Mouse (Mus musculus) MEL (cell line): ENCODE results near the gene Lmnb2. TPM values are rescaled to one million over a fixed set of nuclear protein-coding genes. Genes with fewer than 3 reads are reported as not detected.
A peak's percentile ranks its signal among the peaks of the same experiment; 100 is the strongest.

Experiments used
- DNase-seq: peaks from one replicate; pipeline ENCODE4 v3.0.0; 2011; ENCODE audit warnings: low read depth, low spot score
- H3K27ac ChIP-seq: 2 replicates; pipeline ENCODE4 v1.5.1; 2012; ENCODE audit warnings: low read depth, mild to moderate bottlenecking, control low read depth, low read length, moderate library complexity; ENCODE audit not compliant: control insufficient read depth
- H3K27me3 ChIP-seq, 2 experiments: fragments of 150-350 bp in 1 of 2; sonication (generic) in 1 of 2; 2 replicates each; pipeline ENCODE4 v1.6.1; 2012; ENCODE audit warnings: low read length in 2 of 2, mild to moderate bottlenecking in 2 of 2, improper control_type of control experiment in 1 of 2, moderate library complexity in 1 of 2; ENCODE audit not compliant: insufficient read depth in 2 of 2, control insufficient read depth in 1 of 2
- H3K36me3 ChIP-seq, 2 experiments: 2 replicates each; pipeline ENCODE4 v1.6.1; 2012 to 2014; ENCODE audit warnings: low read length in 2 of 2, improper control_type of control experiment in 1 of 2, inconsistent platforms in 1 of 2, mild to moderate bottlenecking in 1 of 2; ENCODE audit not compliant: insufficient read depth in 2 of 2, control insufficient read depth in 1 of 2
- H3K4me1 ChIP-seq, 2 experiments: fragments of 150-350 bp in 1 of 2; sonication (generic) in 1 of 2; 2 replicates each; pipeline ENCODE4 v1.6.1; 2012; ENCODE audit warnings: low read length in 2 of 2, improper control_type of control experiment in 1 of 2, mild to moderate bottlenecking in 1 of 2; ENCODE audit not compliant: insufficient read depth in 2 of 2, control insufficient read depth in 1 of 2
- H3K4me3 ChIP-seq, 2 experiments: fragments of 150-350 bp in 1 of 2; sonication (generic) in 1 of 2; 2 replicates each; pipeline ENCODE4 v1.5.1; 2012; ENCODE audit warnings: low read depth in 2 of 2, low read length in 2 of 2, mild to moderate bottlenecking in 2 of 2, moderate library complexity in 2 of 2, control low read depth in 1 of 2, improper control_type of control experiment in 1 of 2; ENCODE audit not compliant: control insufficient read depth in 1 of 2, insufficient read depth in 1 of 2
- H3K79me2 ChIP-seq: 2 replicates; pipeline ENCODE4 v1.6.1; 2012; ENCODE audit warnings: mild to moderate bottlenecking, low read length, moderate library complexity; ENCODE audit not compliant: control insufficient read depth, poor library complexity, insufficient read depth
- H3K9ac ChIP-seq: 2 replicates; pipeline ENCODE4 v1.6.1; 2012; ENCODE audit warnings: low read depth, mild to moderate bottlenecking, control low read depth, low read length, moderate library complexity; ENCODE audit not compliant: control insufficient read depth, poor library complexity, severe bottlenecking
- H3K9me3 ChIP-seq: fragments of 150-350 bp; sonication (generic); replicated peaks from 2 replicates; pipeline ENCODE4 v1.6.1; 2012; ENCODE audit warnings: mild to moderate bottlenecking, low read length, improper control_type of control experiment, moderate library complexity; ENCODE audit not compliant: insufficient read depth
- BHLHE40 ChIP-seq: IDR thresholded peaks from 2 replicates; pipeline ENCODE4 v1.6.1; 2012; ENCODE audit warnings: low read depth, mild to moderate bottlenecking, inconsistent platforms, low read length, improper control_type of control experiment, borderline replicate concordance
- CHD1 ChIP-seq: IDR thresholded peaks from 2 replicates; pipeline ENCODE4 v1.6.1; 2012; ENCODE audit warnings: low read depth, mild to moderate bottlenecking, inconsistent platforms, low read length, improper control_type of control experiment
- CHD2 ChIP-seq: IDR thresholded peaks from 2 replicates; pipeline ENCODE4 v1.6.1; 2011; ENCODE audit warnings: low read length, improper control_type of control experiment
- CTCF ChIP-seq, 3 experiments: IDR thresholded peaks in 2 of 3; conservative IDR thresholded peaks in 1 of 3; 2 replicates each; pipeline ENCODE4 v1.5.1; 2011 to 2012; ENCODE audit warnings: low read length in 3 of 3, low read depth in 2 of 3, mild to moderate bottlenecking in 2 of 3, improper control_type of control experiment in 1 of 3, inconsistent platforms in 1 of 3, mixed read lengths in 1 of 3, moderate library complexity in 1 of 3; ENCODE audit not compliant: control insufficient read depth in 1 of 3, insufficient read depth in 1 of 3, poor library complexity in 1 of 3, severe bottlenecking in 1 of 3
- ELF1 ChIP-seq: IDR thresholded peaks from 2 replicates; pipeline ENCODE4 v1.6.1; 2014; ENCODE audit warnings: low read depth, mild to moderate bottlenecking, inconsistent platforms, low read length, improper control_type of control experiment, moderate library complexity
- EP300 ChIP-seq, 2 experiments: IDR thresholded peaks; 2 replicates each; pipeline ENCODE4 v1.6.1; 2011; ENCODE audit warnings: improper control_type of control experiment in 2 of 2, low read length in 2 of 2, low read depth in 1 of 2, mild to moderate bottlenecking in 1 of 2
- ETS1 ChIP-seq: IDR thresholded peaks from 2 replicates; pipeline ENCODE4 v1.6.1; 2012; ENCODE audit warnings: low read depth, mild to moderate bottlenecking, inconsistent platforms, low read length, improper control_type of control experiment, moderate library complexity
- GABPA ChIP-seq: IDR thresholded peaks from 2 replicates; pipeline ENCODE4 v1.6.1; 2012; ENCODE audit warnings: low read depth, mild to moderate bottlenecking, inconsistent platforms, low read length, improper control_type of control experiment, moderate library complexity
- GATA1 ChIP-seq: IDR thresholded peaks from 2 replicates; pipeline ENCODE4 v1.6.1; 2011; ENCODE audit warnings: low read depth, low read length, improper control_type of control experiment
- JUND ChIP-seq: IDR thresholded peaks from 2 replicates; pipeline ENCODE4 v1.6.1; 2011; ENCODE audit warnings: low read depth, mild to moderate bottlenecking, improper control_type of control experiment, low read length
- MAFK ChIP-seq: IDR thresholded peaks from 2 replicates; pipeline ENCODE4 v1.6.1; 2011; ENCODE audit warnings: low read depth, mild to moderate bottlenecking, low read length, improper control_type of control experiment, borderline replicate concordance
- MAX ChIP-seq: IDR thresholded peaks from 2 replicates; pipeline ENCODE4 v1.6.1; 2011; ENCODE audit warnings: low read length, improper control_type of control experiment
- MAZ ChIP-seq: IDR thresholded peaks from 2 replicates; pipeline ENCODE4 v1.6.1; 2012; ENCODE audit warnings: low read depth, mild to moderate bottlenecking, inconsistent platforms, low read length, improper control_type of control experiment
- MYB ChIP-seq: IDR thresholded peaks from 2 replicates; pipeline ENCODE4 v1.6.1; 2011; ENCODE audit warnings: mild to moderate bottlenecking, low read depth, low read length, improper control_type of control experiment
- NELFE ChIP-seq: IDR thresholded peaks from 2 replicates; pipeline ENCODE4 v1.6.1; 2011; ENCODE audit warnings: low read depth, low read length, improper control_type of control experiment
- NRF1 ChIP-seq: IDR thresholded peaks from 2 replicates; pipeline ENCODE4 v1.6.1; 2014; ENCODE audit warnings: low read depth, mild to moderate bottlenecking, inconsistent platforms, low read length, improper control_type of control experiment, moderate library complexity; ENCODE audit not compliant: poor library complexity, insufficient read depth, severe bottlenecking
- POLR2AphosphoS5 ChIP-seq: IDR thresholded peaks from 2 replicates; pipeline ENCODE4 v1.6.1; 2012; ENCODE audit warnings: low read depth, borderline replicate concordance, mild to moderate bottlenecking, inconsistent platforms, low read length, moderate library complexity, mixed read lengths
- RAD21 ChIP-seq: IDR thresholded peaks from 2 replicates; pipeline ENCODE4 v1.6.1; 2011; ENCODE audit warnings: mild to moderate bottlenecking, low read depth, low read length, improper control_type of control experiment
- RCOR1 ChIP-seq: IDR thresholded peaks from 2 replicates; pipeline ENCODE4 v1.6.1; 2012; ENCODE audit warnings: low read depth, mild to moderate bottlenecking, inconsistent platforms, low read length, improper control_type of control experiment
- SIN3A ChIP-seq: IDR thresholded peaks from 2 replicates; pipeline ENCODE4 v1.6.1; 2012; ENCODE audit warnings: low read length, improper control_type of control experiment, inconsistent platforms
- SMC3 ChIP-seq: IDR thresholded peaks from 2 replicates; pipeline ENCODE4 v1.6.1; 2011; ENCODE audit warnings: low read depth, low read length, improper control_type of control experiment
- TAL1 ChIP-seq: IDR thresholded peaks from 2 replicates; pipeline ENCODE4 v1.6.1; 2012; ENCODE audit warnings: mild to moderate bottlenecking, inconsistent platforms, low read length, moderate library complexity, mixed read lengths
- TBP ChIP-seq: IDR thresholded peaks from 2 replicates; pipeline ENCODE4 v1.8.0; 2011; ENCODE audit warnings: low read depth, low read length, improper control_type of control experiment
- TCF12 ChIP-seq: IDR thresholded peaks from 2 replicates; pipeline ENCODE4 v1.6.1; 2014; ENCODE audit warnings: low read depth, mild to moderate bottlenecking, inconsistent platforms, low read length, improper control_type of control experiment, moderate library complexity
- UBTF ChIP-seq: IDR thresholded peaks from 2 replicates; pipeline ENCODE4 v1.6.1; 2012; ENCODE audit warnings: low read depth, mild to moderate bottlenecking, inconsistent platforms, low read length, improper control_type of control experiment, moderate library complexity, borderline replicate concordance; ENCODE audit not compliant: insufficient read depth
- ZC3H11A ChIP-seq: IDR thresholded peaks from 2 replicates; pipeline ENCODE4 v1.6.1; 2012; ENCODE audit warnings: low read depth, mild to moderate bottlenecking, inconsistent platforms, low read length, improper control_type of control experiment
- ZKSCAN1 ChIP-seq: IDR thresholded peaks from 2 replicates; pipeline ENCODE4 v1.6.1; 2012; ENCODE audit warnings: low read depth, mild to moderate bottlenecking, inconsistent platforms, low read length, improper control_type of control experiment, moderate library complexity
- ZMIZ1 ChIP-seq: IDR thresholded peaks from 2 replicates; pipeline ENCODE4 v1.6.1; 2012; ENCODE audit warnings: low read depth, mild to moderate bottlenecking, inconsistent platforms, low read length, improper control_type of control experiment, moderate library complexity
- polyA plus RNA-seq, 2 experiments: library from polyadenylated mRNA; stranded (reverse) in 1 of 2; unstranded in 1 of 2; fragments of >175 nt in 1 of 2; fragments of >200 nt in 1 of 2; gene quantifications; 2 replicates each; pipeline versions ENCODE4 v1.2.1 to v1.2.4; 2012; ENCODE audit warnings: low replicate concordance in 2 of 2, low read depth in 1 of 2; ENCODE audit not compliant: insufficient read length in 2 of 2, insufficient read depth in 1 of 2, missing spikeins in 1 of 2
- total RNA-seq: library from RNA; depleted of rRNA; stranded (reverse); fragments of 300-350 nt; gene quantifications from 2 replicates; pipeline ENCODE4 v1.2.3, GENCODE M21; 2012

Lmnb2 gene
- total and polyA plus RNA-seq, 3 experiments: 29.9 to 32.8 TPM; not detected in 1

DNA sequence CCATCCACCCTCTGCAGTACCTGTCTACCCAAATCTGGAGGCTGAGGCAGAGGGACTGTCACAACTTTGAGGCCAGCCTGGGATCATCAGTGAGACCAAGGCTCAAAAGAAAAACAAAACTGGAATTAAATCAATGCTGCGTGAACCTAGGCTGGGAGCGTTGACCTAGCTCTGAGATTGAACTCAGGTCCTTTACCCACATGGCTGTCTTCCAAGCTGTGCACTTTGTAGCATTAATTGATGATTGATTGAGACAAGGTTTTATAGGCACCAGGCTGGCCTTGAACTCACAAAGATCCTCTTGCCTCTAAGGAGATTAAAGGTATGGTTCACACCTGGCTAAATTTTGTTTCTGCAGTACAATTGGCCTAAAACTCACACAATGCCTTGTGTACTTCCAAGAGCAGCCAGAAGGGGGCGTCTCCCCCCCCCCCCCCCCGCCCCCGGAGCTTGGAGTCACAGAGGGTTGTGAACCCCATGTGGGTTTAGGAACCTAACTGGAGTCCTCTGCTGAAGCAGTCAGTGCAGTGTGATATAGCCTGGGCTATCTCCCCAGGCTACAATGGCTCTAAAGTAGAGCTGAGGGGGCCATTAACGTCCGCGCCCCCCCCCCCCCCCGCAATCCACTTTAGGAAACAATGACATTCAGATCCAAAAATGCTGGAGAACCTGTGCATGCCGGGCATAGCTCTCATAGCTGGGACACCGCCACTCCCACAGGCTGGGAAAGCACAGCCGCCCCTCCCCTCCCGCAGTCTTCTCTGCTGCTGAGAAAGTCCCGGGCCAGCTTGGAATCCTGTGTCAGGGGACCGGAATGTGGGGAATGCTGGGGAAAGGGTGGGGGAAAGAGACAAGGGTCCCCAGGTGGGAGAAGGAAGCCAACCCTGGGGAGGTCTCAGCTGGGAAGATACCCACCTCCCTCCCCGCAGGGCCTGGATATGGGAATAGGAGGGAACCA, 42.8 kb upstream of the Lmnb2 start:
- Histone ChIP-seq H3K79me2 (no peaks in the 10 kb centered on the region), H3K9ac (no peak overlapping the region), H3K27ac (no peak overlapping the region), H3K9me3 (no peaks in the 10 kb centered on the region), H3K36me3 (no peaks in the 10 kb centered on the region), H3K4me3 (no peak overlapping the region), H3K27me3 (no peaks in the 10 kb centered on the region), H3K4me1 (no peaks in the 10 kb centered on the region)
- no peak; the same call in 1 of the 2 replicates for TF ChIP-seq RAD21
- peak; percentile 44 for TF ChIP-seq SMC3
- no peak for TF ChIP-seq TCF12
- no peak for TF ChIP-seq CHD2
- no peak for TF ChIP-seq NELFE
- TF ChIP-seq RCOR1: no peak
- TF ChIP-seq CTCF (IDR thresholded peaks at IDR 0.05 in 2 of 3, conservative IDR thresholded peaks at IDR 0.05 in 1 of 3; ENCODE audit: control insufficient read depth in 1 of 3, insufficient read depth in 1 of 3, low read depth in 2 of 3, low read length in 3 of 3, poor library complexity in 1 of 3, severe bottlenecking in 1 of 3): peak; percentile 60 to 80 (median 73)
- TF ChIP-seq ZMIZ1: no peak
- TF ChIP-seq UBTF: no peak
- no peak for TF ChIP-seq MAX
- TF ChIP-seq ZKSCAN1: no peak
- no peak for TF ChIP-seq MAFK
- TF ChIP-seq MAZ: peak; percentile 80
- TF ChIP-seq EP300 (IDR thresholded peaks at IDR 0.05; ENCODE audit: low read depth in 1 of 2, low read length in 2 of 2): no peak
- no peak for TF ChIP-seq SIN3A
- DNase-seq: peak; percentile 34

DNA sequence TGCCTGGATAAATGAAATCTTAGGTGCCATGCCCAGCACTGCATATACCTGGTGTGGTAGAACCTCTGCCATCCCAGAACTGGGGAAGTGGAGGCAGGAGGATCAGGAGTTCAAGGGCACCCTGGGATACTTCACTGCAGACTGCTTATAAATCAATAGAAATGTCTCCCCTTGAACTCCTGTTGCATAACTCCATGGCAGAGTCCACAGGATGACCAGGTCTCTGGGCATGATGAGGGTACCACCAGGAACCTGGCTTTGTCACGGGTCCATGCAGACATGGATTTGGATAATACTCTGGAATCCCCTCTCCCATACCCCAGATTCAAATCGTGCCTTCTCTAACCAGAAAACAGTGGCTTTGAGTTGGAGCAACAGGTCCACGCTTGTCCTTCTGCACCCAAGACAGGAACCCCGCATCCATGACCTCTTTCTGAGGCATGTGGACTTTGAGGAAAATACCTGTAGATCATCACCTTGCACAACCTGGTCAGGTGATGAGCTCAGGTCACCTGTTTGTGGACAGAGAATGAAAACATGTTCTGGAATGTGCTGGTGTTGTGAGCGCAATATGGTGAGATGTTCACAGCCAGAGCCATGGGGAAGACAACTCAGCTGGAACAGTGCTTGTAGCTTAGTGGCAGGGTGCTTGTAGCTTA, 41.1 kb upstream of the Lmnb2 start:
- DNase-seq: no peak
- H3K4me3 ChIP-seq: no peak overlapping the region
- no peaks in the 10 kb centered on the region for H3K36me3 ChIP-seq
- no peak for TF ChIP-seq POLR2AphosphoS5
- no peak for TF ChIP-seq ETS1
- no peak for TF ChIP-seq TAL1
- TF ChIP-seq NELFE: no peak
- no peak for TF ChIP-seq CTCF (IDR thresholded peaks at IDR 0.05 in 2 of 3, conservative IDR thresholded peaks at IDR 0.05 in 1 of 3; ENCODE audit: control insufficient read depth in 1 of 3, insufficient read depth in 1 of 3, low read depth in 2 of 3, low read length in 3 of 3, poor library complexity in 1 of 3, severe bottlenecking in 1 of 3)
- TF ChIP-seq MYB: no peak
- no peak for TF ChIP-seq TCF12
- TF ChIP-seq NRF1: no peak
- TF ChIP-seq JUND: no peak
- TF ChIP-seq MAX: no peak
- no peak for TF ChIP-seq ZC3H11A
- no peak for TF ChIP-seq GABPA
- no peak for TF ChIP-seq ELF1
- no peak for TF ChIP-seq CHD1
- TF ChIP-seq CHD2: no peak
- TF ChIP-seq GATA1: no peak
- no peak for TF ChIP-seq BHLHE40
- TF ChIP-seq TBP: no peak
- TF ChIP-seq ZMIZ1: no peak
- no peak for TF ChIP-seq RAD21
- no peaks in the 10 kb centered on the region for H3K27me3 ChIP-seq
- no peaks in the 10 kb centered on the region for H3K4me1 ChIP-seq
- no peaks in the 10 kb centered on the region for H3K79me2 ChIP-seq
- H3K9ac ChIP-seq: no peak overlapping the region
- H3K9me3 ChIP-seq: no peaks in the 10 kb centered on the region
- no peak overlapping the region for H3K27ac ChIP-seq
